Mouse (Mus musculus): ENCODE measurements at regions not wholly inside any gene's neighbourhood (a gene's known extent, or its start where the extent isn't known, plus 50 kb on each side); places are given as distances from the start of the nearest gene placed in this dataset.

GRCm38 (mm10) chr12:119028161-119028560, 61.9 kb upstream of the Abcb5 start:
- DNase-seq (ENCODE audit: low read depth, low spot score) = no peak

- DNase-seq (ENCODE audit: low read depth, low spot score) = peak; percentile 49
Measured at GRCm38 (mm10) chr12:119027701-119028100, 61.5 kb upstream of the Abcb5 start.

DNA sequence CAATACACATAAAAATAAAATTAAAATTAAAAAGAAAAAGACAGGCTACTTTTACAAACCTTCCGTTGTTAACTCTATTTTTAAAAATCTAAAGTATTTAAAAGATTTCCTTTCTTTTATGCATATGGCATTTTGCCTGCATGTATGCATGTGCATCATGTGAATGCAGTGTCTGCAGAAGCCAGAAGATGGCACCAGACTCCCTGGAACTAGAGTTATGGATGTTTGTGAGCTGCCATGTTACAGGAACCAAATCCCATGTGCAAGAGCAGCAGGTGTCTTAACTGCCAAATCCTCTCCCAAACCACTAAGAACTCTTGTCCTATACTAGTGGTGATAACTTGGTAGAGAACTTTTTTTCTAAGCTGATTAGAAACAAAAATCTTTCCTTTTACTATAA, 60.1 kb upstream of the Abcb5 start:
- DNase-seq (ENCODE audit: low read depth, low spot score) = no peak

GRCm38 (mm10) chr12:119024063-119024462, 57.8 kb upstream of the Abcb5 start:
- DNase-seq (ENCODE audit: low read depth, low spot score) = peak; percentile 63

Measured in telencephalon, adult 2 months (tissue).